Mouse (Mus musculus): ENCODE measurements at regions not wholly inside any gene's neighbourhood (a gene's known extent, or its start where the extent isn't known, plus 50 kb on each side); places are given as distances from the start of the nearest gene placed in this dataset.

DNA sequence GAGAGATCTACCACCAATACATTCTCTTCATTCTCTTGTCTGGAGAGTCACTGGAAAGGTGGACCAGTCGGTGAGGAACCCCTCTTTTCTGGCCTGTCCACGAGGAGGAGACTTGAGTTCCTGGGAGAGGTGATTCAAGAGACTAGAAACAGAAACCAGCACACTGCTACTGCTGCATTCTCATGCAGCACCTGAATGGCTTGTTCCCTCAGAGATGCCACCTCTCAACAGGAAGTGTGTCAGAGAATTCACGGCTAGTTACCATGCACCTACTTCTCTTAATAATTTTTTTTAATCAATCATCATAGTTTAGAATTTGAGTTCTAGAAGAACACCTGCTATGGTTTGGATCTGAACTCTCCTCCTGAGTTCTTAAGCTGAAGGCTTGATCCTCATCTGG lies 52.0 kb upstream of the Dynlrb2 start:
- no peak for DNase-seq

GRCm38 (mm10) chr8:116451397-116451796 lies 53.4 kb upstream of the Dynlrb2 start:
- no peak for DNase-seq

GRCm38 (mm10) chr8:116447452-116447851 lies 57.3 kb upstream of the Dynlrb2 start:
- no peak for DNase-seq

GRCm38 (mm10) chr8:116442827-116443226 lies 61.9 kb upstream of the Dynlrb2 start:
- no peak for DNase-seq

DNA sequence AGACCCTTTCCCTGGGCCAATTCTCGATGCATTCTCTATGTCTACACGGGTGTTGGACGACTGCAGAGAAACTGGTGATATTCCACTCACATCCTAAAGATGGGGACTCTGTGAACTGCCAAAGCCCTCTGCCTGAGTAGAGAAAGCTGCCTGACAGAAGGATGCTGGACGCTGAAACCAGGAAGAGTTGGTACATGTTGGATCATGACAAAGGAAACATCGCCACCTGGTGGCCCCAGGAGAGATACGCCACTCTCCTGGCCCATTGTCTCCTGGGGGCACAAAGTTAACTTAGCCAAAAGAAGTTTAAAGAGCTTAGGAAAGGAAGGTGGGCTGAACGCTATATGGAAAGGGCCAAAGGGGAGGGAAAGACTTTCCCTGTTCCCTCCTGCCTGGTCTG lies 65.9 kb upstream of the Dynlrb2 start:
- DNase-seq, result peak; percentile 70

DNA sequence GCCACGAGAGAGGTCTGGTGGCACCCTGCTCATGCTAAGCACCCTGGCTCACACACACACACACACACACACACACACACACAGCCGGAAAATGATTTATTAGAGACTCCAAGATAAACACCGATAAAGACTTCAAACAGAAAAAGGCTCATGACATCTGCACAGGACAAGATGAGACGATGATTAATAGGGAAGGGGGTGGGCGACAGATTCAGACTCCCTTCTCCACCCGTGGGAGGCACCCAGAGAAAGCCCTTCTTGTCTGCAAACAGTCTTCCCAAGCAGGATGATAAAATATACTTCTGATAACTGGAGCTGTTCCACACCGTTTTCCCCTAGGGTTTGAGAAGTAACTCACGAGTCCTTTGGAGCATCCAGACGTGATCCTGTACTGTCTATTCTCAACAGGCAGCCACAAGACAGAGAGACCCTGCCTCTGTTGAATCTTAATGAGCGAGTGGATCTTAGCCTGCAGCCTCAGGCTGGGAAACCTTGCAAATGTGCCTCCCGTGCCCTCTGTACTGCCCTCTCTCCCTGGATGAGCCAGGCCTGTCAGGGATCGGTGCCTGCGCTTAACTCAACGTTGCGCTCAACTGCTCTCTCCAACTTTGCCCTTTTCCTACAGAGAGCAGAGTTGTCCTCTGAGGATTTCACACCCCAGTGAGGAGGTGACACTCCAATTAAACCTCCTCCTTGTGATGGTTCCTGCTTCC lies 69.3 kb upstream of the Dynlrb2 start:
- no peak for DNase-seq

DNA sequence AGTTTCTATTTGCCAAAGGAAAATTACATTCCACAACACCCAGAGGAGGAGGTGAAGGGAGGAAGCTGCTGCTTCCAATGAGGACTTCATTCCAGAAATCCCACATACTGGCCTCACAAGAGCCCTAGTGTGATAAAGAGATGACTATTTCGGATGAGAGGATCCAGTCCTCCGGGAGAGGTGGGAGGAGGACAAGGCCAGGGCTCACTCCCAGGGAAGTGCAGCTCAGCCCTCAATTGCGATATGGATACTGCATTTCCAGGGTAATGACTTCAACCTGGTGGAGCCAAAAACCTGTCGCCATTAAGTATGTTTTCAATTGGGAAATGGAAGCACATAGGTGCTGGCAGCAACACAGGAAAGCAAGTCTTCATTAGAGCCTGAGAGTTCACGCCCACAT lies 74.7 kb upstream of the Dynlrb2 start:
- no peak for DNase-seq

- DNase-seq, result no peak
These were observed 75.1 kb upstream of the Dynlrb2 start for GRCm38 (mm10) chr8:116429649-116430048.

DNA sequence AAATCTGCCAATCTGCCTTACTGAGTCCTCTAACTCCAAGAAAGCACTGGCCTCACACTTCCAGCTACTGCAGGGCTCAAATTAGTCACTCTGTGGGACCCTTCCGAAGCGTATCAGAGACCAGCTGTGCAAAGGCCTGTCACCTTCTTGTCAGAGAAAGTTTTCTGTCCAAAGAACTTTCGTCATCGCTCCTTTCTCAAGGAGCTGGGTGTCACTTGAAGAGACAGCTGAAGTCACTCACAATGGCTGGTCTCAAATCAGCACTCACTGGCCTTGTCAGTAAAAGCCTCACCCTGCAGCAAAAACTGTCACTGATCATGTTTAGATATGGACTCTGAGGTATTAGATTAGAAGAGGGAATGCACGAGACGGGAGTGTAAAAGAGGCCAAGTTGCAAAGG lies 81.9 kb upstream of the Dynlrb2 start:
- no peak for DNase-seq

- DNase-seq, result no peak
These were observed 92.1 kb upstream of the Dynlrb2 start for GRCm38 (mm10) chr8:116412703-116413102.

DNA sequence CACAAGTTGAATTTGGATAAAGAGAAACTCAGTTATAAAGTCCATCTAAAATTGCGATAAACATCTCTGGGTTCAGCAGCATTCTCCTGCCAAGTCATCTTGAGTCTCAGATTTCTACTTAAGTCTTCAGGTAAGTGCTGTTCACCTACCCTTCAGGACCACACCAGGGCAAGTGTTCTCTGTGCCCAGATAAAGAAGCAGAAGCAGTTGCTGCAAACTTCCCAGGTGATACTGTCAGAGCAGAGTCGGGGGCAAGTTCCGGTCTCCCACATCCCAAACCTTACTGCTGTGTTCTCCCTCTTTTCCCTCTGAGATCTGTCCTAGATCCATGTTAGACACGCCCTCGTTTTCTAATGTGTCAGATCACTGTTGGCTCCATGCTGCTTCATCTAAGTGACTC lies 94.7 kb upstream of the Dynlrb2 start:
- no peak for DNase-seq

DNA sequence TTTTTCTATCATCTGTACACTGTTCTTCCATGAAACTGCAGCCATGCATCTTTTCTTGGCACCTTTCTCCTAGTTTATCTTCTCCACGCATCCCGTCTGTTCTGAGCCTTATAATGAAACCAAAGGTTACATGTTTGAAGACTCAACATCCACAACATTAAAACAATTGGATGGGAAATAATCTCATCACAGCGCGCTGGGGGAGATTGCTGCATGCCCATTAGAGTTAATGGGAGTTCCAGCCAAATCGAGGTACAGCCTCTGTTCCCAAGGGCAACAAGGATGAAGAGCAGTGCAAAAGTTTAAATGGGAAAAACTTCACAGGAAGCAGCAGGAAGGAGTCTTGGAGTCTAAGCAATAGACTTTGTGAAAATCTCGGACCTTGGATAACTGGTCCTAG lies 95.8 kb upstream of the Dynlrb2 start:
- no peak for DNase-seq

DNA sequence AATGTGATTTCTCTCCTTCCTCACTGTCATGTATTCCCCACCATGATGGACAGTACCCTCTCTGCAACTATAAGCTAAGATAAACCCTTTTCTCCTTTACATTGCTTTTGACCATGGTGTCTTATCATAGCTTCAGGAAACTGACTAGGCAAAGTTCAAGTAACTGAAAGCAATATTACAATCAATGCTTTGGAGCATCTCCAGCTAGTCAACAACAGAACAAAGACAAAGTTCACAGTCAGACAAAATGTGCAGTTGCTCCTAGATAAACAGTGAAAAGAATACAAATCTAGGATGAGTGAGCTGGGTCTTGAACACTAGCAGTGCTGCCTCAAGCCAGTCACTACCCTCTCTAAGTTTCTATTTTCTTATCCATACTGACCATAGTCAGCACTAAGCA lies 100.2 kb upstream of the Dynlrb2 start:
- DNase-seq, result no peak

DNA sequence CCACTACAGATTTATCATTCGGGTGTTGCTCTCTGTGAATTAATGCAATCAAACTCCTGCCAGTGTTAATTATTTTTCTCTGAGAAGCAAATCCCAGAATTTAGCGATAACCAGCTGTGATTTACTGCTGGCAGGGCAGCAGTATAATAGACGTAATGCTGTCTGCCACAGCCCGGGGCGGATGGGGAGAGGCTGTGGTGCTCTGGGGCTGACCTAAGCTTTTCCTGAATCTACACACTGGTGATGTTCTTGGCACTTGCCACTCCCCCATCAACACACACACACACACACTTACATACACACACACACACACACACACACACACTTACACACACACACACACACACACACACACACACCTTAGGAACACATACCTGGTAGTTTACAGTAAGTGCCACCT lies 101.4 kb upstream of the Dynlrb2 start:
- DNase-seq, result no peak

DNA sequence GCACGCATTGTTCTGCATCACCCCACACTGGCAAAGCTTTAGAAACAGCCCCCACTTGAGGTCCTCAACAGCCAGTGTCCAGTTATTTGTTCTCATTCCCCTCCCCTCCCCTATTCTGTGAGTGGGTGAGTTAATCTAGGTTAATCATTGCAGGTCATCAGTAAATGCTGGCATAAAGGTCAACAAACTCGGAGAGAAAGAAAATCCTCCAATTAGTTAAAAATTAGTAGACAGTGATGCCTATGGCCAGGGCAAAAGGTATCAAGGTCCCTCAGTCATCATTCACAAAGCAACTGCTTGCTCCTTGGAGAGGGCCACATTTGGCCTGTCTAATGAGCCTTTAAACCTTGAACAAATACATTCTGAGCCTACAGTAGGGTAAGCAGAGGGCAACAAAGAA lies 105.3 kb upstream of the Dynlrb2 start:
- DNase-seq, result no peak

GRCm38 (mm10) chr8:116398565-116399205 lies 106.1 kb upstream of the Dynlrb2 start:
- no peak for DNase-seq

DNA sequence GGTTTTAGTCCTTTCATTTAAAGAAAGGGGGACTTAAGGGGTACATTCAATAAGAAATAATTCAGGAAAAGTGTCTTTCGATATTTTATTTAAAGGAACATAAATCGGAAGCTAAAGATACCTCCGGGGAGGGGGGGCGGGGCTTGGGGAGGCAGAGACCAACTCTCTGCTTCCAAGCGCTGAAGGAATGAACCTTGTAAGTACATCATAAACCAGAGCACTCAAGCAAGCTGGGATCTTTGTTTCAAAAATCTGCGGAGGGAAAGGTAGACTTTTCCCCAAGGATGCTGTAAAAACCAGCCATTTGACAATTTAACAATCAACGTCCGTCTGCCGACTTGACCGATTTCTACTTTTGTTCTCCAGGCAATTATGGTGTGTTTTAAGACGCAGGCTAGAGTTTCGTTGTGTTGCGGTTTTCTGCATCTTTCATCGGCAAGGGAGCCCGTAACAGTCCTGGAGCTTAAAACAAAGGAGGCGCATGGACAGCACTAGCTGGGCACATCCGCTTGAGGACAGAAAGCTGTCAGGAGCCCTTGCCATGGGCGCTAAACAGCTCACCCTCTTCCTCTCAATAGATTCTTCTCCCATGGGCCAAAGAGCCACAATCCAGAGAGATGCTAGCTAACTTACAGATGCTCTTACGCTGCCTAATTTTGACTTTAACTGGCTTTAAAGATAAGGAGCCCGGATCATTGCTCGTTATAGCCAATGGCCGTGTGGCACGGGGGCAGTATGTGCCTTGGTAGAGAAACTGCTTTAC lies 119.4 kb upstream of the Dynlrb2 start:
- no peak for DNase-seq

DNA sequence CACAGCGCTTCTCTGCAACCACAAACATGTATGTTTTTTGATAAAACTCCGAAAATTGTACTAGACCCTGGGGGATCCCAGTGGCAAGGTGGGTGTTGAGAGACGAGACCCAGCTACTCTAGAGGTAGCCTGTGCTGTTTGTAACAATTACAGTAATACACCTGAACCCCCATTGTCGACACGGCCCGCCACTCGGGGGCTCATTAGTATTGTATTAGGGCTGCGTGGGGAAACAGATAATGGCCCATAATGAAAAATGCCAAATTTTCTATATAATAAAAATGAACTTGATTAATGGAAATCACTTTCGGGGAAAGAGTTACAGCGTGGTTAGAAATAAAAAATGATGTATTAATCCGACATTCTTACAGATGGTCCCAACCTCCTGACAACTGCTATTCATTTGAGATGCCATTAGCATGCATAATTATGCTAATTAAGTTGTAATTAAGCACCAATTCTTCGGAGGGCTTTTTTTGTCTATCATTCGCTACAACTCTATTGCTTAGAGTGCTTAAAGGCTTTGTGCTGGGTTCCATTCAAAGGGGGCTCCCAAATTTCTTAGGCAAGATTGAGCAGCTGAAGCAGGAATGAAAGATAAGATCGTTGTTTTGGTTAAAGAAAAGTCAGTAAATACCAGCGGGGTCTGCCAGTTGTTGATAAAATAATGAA lies 120.2 kb upstream of the Dynlrb2 start:
- no peak for DNase-seq

GRCm38 (mm10) chr8:116383495-116384417 lies 121.0 kb upstream of the Dynlrb2 start:
- no peak for DNase-seq

DNA sequence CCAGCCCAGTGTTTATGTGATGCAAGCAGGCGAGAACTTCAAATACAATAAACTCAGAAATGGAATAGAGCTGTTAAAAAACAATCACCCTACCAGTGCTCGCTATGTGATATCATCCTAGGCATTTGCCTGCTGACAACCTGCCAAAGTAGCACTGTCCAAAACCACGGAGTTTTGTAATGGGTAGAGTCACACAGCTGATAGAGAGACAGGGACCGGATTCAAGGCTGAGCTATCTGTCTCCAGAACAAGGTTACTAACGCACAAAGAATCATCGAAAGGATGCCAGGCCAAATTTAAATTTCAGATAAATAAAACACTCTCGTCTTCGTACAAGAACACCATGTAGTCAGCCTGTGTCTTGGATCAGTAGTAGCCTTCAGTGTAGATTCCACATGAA lies 121.7 kb upstream of the Dynlrb2 start:
- DNase-seq, result no peak

GRCm38 (mm10) chr8:116380601-116381000 lies 124.2 kb upstream of the Dynlrb2 start:
- no peak for DNase-seq

DNA sequence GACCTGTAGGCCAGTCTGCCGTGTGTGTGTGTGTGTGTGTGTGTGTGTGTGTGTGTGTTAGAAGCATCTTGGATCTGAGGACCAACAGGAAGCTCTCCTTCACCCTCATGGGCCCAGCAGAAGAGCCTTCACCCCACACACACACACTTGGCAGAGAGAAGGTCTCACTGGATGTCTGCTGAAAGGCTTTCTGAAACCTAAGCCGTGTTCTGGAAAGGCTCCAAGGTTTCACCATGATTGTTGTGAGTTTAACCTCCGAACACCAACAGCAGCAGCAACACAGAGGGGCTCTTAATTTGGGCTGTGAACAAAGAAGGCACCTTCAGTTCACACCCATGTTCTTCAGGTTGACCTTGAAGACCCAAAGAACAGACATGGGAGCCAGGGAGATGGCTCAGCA lies 124.9 kb upstream of the Dynlrb2 start:
- no peak for DNase-seq
